Mouse (Mus musculus) activated CD4-positive, CD25-positive, alpha-beta regulatory T cell, adult 4 months (primary cell): ENCODE data around the gene Spata5. TPM values are rescaled to one million over a fixed set of nuclear protein-coding genes. Genes with fewer than 3 reads are reported as not detected.

Experiments
- ATAC-seq: one replicate; pipeline ENCODE4 v1.8.0; 2017
- polyA plus RNA-seq, 2 experiments: library from polyadenylated mRNA; unstranded; fragments of 100-300 nt; shearing (Covaris generic); gene quantifications; one replicate each; pipeline ENCODE4 v1.2.1; 2017

Gene Spata5
- polyA plus RNA-seq, 2 experiments from 2014 or later: 24.6 to 30.7 TPM

- no peak for ATAC-seq
These were observed 945 bp downstream of the Spata5 start for GRCm38 (mm10) chr3:37420641-37421040.

- no peak for ATAC-seq
These were observed 1.5 kb downstream of the Spata5 start for GRCm38 (mm10) chr3:37421179-37421578.

- ATAC-seq: no peak
These were observed 6.4 kb downstream of the Spata5 start for GRCm38 (mm10) chr3:37426069-37426468.

- peak; percentile 75 for ATAC-seq
These were observed 10.7 kb downstream of the Spata5 start for GRCm38 (mm10) chr3:37430359-37430758.

GRCm38 (mm10) chr3:37439770-37440169, 20.1 kb downstream of the Spata5 start:
- no peak for ATAC-seq

GRCm38 (mm10) chr3:37443409-37443808, 23.7 kb downstream of the Spata5 start:
- no peak for ATAC-seq

- no peak for ATAC-seq
These were observed 36.3 kb downstream of the Spata5 start for GRCm38 (mm10) chr3:37455992-37456391.

GRCm38 (mm10) chr3:37468170-37468569, 48.5 kb downstream of the Spata5 start:
- peak; percentile 43 for ATAC-seq

- ATAC-seq: no peak
These were observed 49.7 kb downstream of the Spata5 start for GRCm38 (mm10) chr3:37469353-37469752.

GRCm38 (mm10) chr3:37470867-37471266, 51.2 kb downstream of the Spata5 start:
- no peak for ATAC-seq

GRCm38 (mm10) chr3:37472461-37472860, 52.8 kb downstream of the Spata5 start:
- no peak for ATAC-seq

GRCm38 (mm10) chr3:37476485-37476884, 56.8 kb downstream of the Spata5 start:
- ATAC-seq: peak; percentile 61

- ATAC-seq: no peak
These were observed 57.9 kb downstream of the Spata5 start for GRCm38 (mm10) chr3:37477438-37478188.

GRCm38 (mm10) chr3:37479771-37480170, 60.1 kb downstream of the Spata5 start:
- ATAC-seq: no peak

GRCm38 (mm10) chr3:37481295-37481694, 61.6 kb downstream of the Spata5 start:
- ATAC-seq: no peak

GRCm38 (mm10) chr3:37482720-37483119, 63.0 kb downstream of the Spata5 start:
- ATAC-seq: no peak

GRCm38 (mm10) chr3:37483709-37484265, 64.1 kb downstream of the Spata5 start:
- ATAC-seq: peak; percentile 94

GRCm38 (mm10) chr3:37487639-37488038, 67.9 kb downstream of the Spata5 start:
- ATAC-seq: no peak

GRCm38 (mm10) chr3:37488173-37488572, 68.5 kb downstream of the Spata5 start:
- no peak for ATAC-seq

- ATAC-seq: no peak
These were observed 70.3 kb downstream of the Spata5 start for GRCm38 (mm10) chr3:37490025-37490424.

- no peak for ATAC-seq
These were observed 81.2 kb downstream of the Spata5 start for GRCm38 (mm10) chr3:37500939-37501338.

- no peak for ATAC-seq
These were observed 82.9 kb downstream of the Spata5 start for GRCm38 (mm10) chr3:37502552-37502951.

- no peak for ATAC-seq
These were observed 84.2 kb downstream of the Spata5 start for GRCm38 (mm10) chr3:37503846-37504245.
